Comparison of ENCODE assay signal across 11 mouse cellular contexts in the genomic region with DNA sequence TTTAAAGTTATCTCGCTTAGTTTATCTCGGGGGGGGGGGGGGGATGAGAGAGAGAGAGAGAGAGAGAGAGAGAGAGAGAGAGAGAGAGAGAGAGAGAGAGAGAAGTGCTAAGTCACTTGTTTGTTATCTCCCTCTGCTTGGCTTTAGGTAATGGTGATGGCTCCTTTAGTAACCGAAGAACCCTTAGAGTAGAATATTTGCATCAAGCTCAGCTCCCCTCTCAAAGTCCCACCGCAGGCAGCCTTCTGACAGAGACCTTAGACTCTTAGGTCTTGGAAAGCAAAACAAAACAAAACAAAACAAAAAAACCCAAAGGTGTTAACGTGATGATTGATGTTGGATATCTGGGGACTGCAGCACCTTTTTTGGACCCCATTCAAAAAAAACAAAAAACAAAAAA. TPM values are rescaled to one million over a fixed set of nuclear protein-coding genes. Genes with fewer than 3 reads are reported as not detected.
DNase-seq lines count a peak whose midpoint lies in the region; ATAC-seq and TF ChIP-seq lines count a peak whose summit lies in the region.
"Had no signal": no experiment of that assay in that cellular context is flagged by ENCODE, and none has a peak within 500 bp of the region (broad histone marks: within the 10 kb centered on the region; RNA-seq: fewer than 3 reads in every experiment).

No protein-coding gene starts in this region.

- H3K36me3 ChIP-seq in heart, embryonic 10.5 days = no peaks in the 10 kb centered on the region
- H3K36me3 ChIP-seq in E14TG2a.4 (ENCODE audit: insufficient read depth, low read length) = no peaks in the 10 kb centered on the region
- H3K36me3 ChIP-seq in forebrain, postnatal 0 days (ENCODE audit: insufficient read depth) = no peaks in the 10 kb centered on the region
- H3K36me3 ChIP-seq in liver, embryonic 16.5 days (ENCODE audit: control insufficient read depth, insufficient read depth) = no peaks in the 10 kb centered on the region

- peak overlapping the region; percentile 61 for H3K4me3 ChIP-seq in heart, embryonic 10.5 days
- peak overlapping the region; percentile 58 for H3K4me3 ChIP-seq in E14TG2a.4 (replicated peaks; ENCODE audit: low read length)
- H3K4me3 ChIP-seq in forebrain, postnatal 0 days (ENCODE audit: low read depth, low read length) = peak overlapping the region; percentile 49
- H3K4me3 ChIP-seq in liver, embryonic 16.5 days (ENCODE audit: low read depth, low read length) = peak overlapping the region; percentile 46; the same call in 1 of the 2 replicates

- H3K4me2 ChIP-seq in forebrain, postnatal 0 days (ENCODE audit: low read depth) = peak overlapping the region; percentile 59
- H3K4me2 ChIP-seq in liver, embryonic 16.5 days (ENCODE audit: low read depth, low read length) = peak overlapping the region; percentile 34; the same call in 1 of the 2 replicates

- H3K9ac ChIP-seq in forebrain, postnatal 0 days = peak overlapping the region; percentile 63; the same call in 1 of the 2 replicates
- H3K9ac ChIP-seq in liver, embryonic 16.5 days (ENCODE audit: low read depth, low read length) = no peak overlapping the region

- H3K27ac ChIP-seq in heart, embryonic 10.5 days = peak overlapping the region; percentile 74
- peak overlapping the region; percentile 83; the same call in 1 of the 2 replicates for H3K27ac ChIP-seq in forebrain, postnatal 0 days (ENCODE audit: low read depth, low read length)
- no peak overlapping the region for H3K27ac ChIP-seq in liver, embryonic 16.5 days (ENCODE audit: low read length)

- peaks cover 5% of the 10 kb centered on the region for H3K4me1 ChIP-seq in heart, embryonic 10.5 days
- H3K4me1 ChIP-seq in E14TG2a.4 (replicated peaks; ENCODE audit: low read depth, low read length) = peaks cover 4% of the 10 kb centered on the region; the same call in 1 of the 2 replicates
- H3K4me1 ChIP-seq in forebrain, postnatal 0 days (ENCODE audit: insufficient read depth) = no peaks in the 10 kb centered on the region; the same call in 1 of the 2 replicates
- H3K4me1 ChIP-seq in liver, embryonic 16.5 days (ENCODE audit: control insufficient read depth, low read depth, low read length) = no peaks in the 10 kb centered on the region

- TF ChIP-seq CTCF in E14TG2a.4 (conservative IDR thresholded peaks at IDR 0.05; ENCODE audit: low read length) = no peak
- no peak for TF ChIP-seq CTCF in forebrain, postnatal 0 days (IDR thresholded peaks at IDR 0.05; ENCODE audit: low read depth)

- ATAC-seq in forebrain, postnatal 0 days = no peak
- ATAC-seq in liver, embryonic 16.5 days (ENCODE audit: low read depth) = no peak

- 10% methylated on average over 5 of the region's 5 CpGs for WGBS in heart, embryonic 10.5 days
- 8% methylated on average over 5 of the region's 5 CpGs for WGBS in forebrain, postnatal 0 days
- WGBS in liver, embryonic 16.5 days (ENCODE audit: insufficient replicate concordance) = 18% methylated on average over 5 of the region's 5 CpGs

- DNase-seq in heart, embryonic 10.5 days (ENCODE audit: low spot score) = no peak
- no peak for DNase-seq in heart, adult 18-20 months
- peak; percentile 26 for DNase-seq in forebrain, postnatal 0 days
- DNase-seq in adrenal gland, postnatal 4 days (ENCODE audit: low spot score in 2 of 2) = no peak
- no peak for DNase-seq in spleen, adult 12 weeks (ENCODE audit: low spot score)
- DNase-seq in adrenal gland, adult 2 months = no peak

- H3K9me3 ChIP-seq in heart, embryonic 10.5 days = no peaks in the 10 kb centered on the region
- no peaks in the 10 kb centered on the region for H3K9me3 ChIP-seq in E14TG2a.4 (ENCODE audit: low read length)
- H3K9me3 ChIP-seq in forebrain, postnatal 0 days (ENCODE audit: low read length) = no peaks in the 10 kb centered on the region
- no peaks in the 10 kb centered on the region for H3K9me3 ChIP-seq in liver, embryonic 16.5 days (replicated peaks; ENCODE audit: control insufficient read depth, low read length)

- no peaks in the 10 kb centered on the region for H3K27me3 ChIP-seq in heart, embryonic 10.5 days (ENCODE audit: insufficient read depth, poor library complexity, severe bottlenecking)
- H3K27me3 ChIP-seq in E14TG2a.4 (ENCODE audit: insufficient read depth, low read length) = peaks cover 14% of the 10 kb centered on the region
- no peaks in the 10 kb centered on the region for H3K27me3 ChIP-seq in forebrain, postnatal 0 days (ENCODE audit: insufficient read depth, low read length)
- H3K27me3 ChIP-seq in liver, embryonic 16.5 days (ENCODE audit: control insufficient read depth, insufficient read depth, low read depth, low read length) = no peaks in the 10 kb centered on the region

RNA-seq across cellular contexts. Expression of gene Palmd, which starts 0.2 kb away (rescaled TPM):
- 3.9 and 6.6 TPM in 2 replicates for polyA plus RNA-seq in heart, embryonic 10.5 days (2016; fragmentation: Nextera tagmentation; extraction: Ambion mirVana)
- total RNA-seq in heart, adult 18-20 months (2021) = 10 to 100 TPM; 46.9 to 50.3 TPM
- 6.3 and 6.9 TPM in 2 replicates for total RNA-seq in forebrain, postnatal 0 days (2014; rRNA removed)
- 8.8 and 11.7 TPM in 2 replicates for polyA plus RNA-seq in forebrain, postnatal 0 days (2015; fragmentation: Nextera tagmentation; extraction: Ambion mirVana)
- 4.5 TPM in 2 replicates for polyA plus RNA-seq in liver, embryonic 16.5 days (2015; fragmentation: Nextera tagmentation; extraction: Ambion mirVana)
- total RNA-seq in adrenal gland, postnatal 4 days (2021) = 10 to 100 TPM; 33.4 to 42.1 TPM
- total RNA-seq in adrenal gland, adult 2 months (2021) = 10 to 100 TPM; 38.3 to 67.9 TPM
- 2.3 and 3.3 TPM in 2 replicates for polyA plus RNA-seq in adrenal gland, adult 2 months (2012; rRNA removed)

RNA-seq across cellular contexts. Expression of gene 4930455H04Rik, which starts 0.9 kb away (rescaled TPM):
- polyA plus RNA-seq in heart, embryonic 10.5 days (2016; fragmentation: Nextera tagmentation; extraction: Ambion mirVana) = not detected in 2 replicates
- under 1 TPM in 1 of 2 experiments, not detected in 1; 0.21 TPM for total RNA-seq in heart, adult 18-20 months (2021)
- total RNA-seq in forebrain, postnatal 0 days (2014; rRNA removed) = not detected in 2 replicates
- polyA plus RNA-seq in forebrain, postnatal 0 days (2015; fragmentation: Nextera tagmentation; extraction: Ambion mirVana) = not detected in 2 replicates
- polyA plus RNA-seq in liver, embryonic 16.5 days (2015; fragmentation: Nextera tagmentation; extraction: Ambion mirVana) = not detected in 2 replicates
- total RNA-seq in adrenal gland, postnatal 4 days (2021) = not detected
- not detected for total RNA-seq in adrenal gland, adult 2 months (2021)
- polyA plus RNA-seq in adrenal gland, adult 2 months (2012; rRNA removed) = not detected in 2 replicates
- total RNA-seq: adrenal gland, postnatal 14 days had no signal
- polyA plus RNA-seq: C2C12; frontal cortex, adult 2 months had no signal
